Mouse (Mus musculus): ENCODE results near the gene Tecr. TPM values are rescaled to one million over a fixed set of nuclear protein-coding genes. Genes with fewer than 3 reads are reported as not detected.

Gene Tecr
- polyA plus RNA-seq, 1 experiment from 2014 or later, result 760 TPM

GRCm38 (mm10) chr8:83622389-83622989, 14.7 kb upstream of the Tecr start:
- peak; percentile 83 for ATAC-seq (ENCODE audit: insufficient read depth, low FRiP score, low TSS enrichment)
- Histone ChIP-seq H3K27ac (ENCODE audit: low read depth, low read length) (no peak overlapping the region), H3K9me3 (ENCODE audit: control insufficient read depth, low read length) (no peaks in the 10 kb centered on the region), H3K27me3 (ENCODE audit: control insufficient read depth, insufficient read depth, low read length) (no peaks in the 10 kb centered on the region), H3K4me2 (ENCODE audit: low read depth) (peak overlapping the region; percentile 70), H3K36me3 (ENCODE audit: control insufficient read depth, insufficient read depth, low read length) (no peaks in the 10 kb centered on the region), H3K4me3 (ENCODE audit: low read depth, low read length) (peak overlapping the region; percentile 31), H3K9ac (ENCODE audit: low read length) (peak overlapping the region; percentile 62), H3K4me1 (ENCODE audit: control insufficient read depth, insufficient read depth, low read length) (no peaks in the 10 kb centered on the region)
- DNase-seq (ENCODE audit: low spot score), result peak; percentile 87
- 8% methylated on average over 23 of the region's 23 CpGs for WGBS

GRCm38 (mm10) chr8:83621691-83622388, 14.1 kb upstream of the Tecr start:
- WGBS, result 53% methylated on average over 15 of the region's 15 CpGs
- H3K27ac ChIP-seq (ENCODE audit: low read depth, low read length), result no peak overlapping the region
- H3K9me3 ChIP-seq (ENCODE audit: control insufficient read depth, low read length), result no peaks in the 10 kb centered on the region

GRCm38 (mm10) chr8:83619568-83620285, 12.0 kb upstream of the Tecr start:
- Histone ChIP-seq H3K27ac (ENCODE audit: low read depth, low read length) (no peak overlapping the region), H3K4me2 (ENCODE audit: low read depth) (no peak overlapping the region), H3K4me1 (ENCODE audit: control insufficient read depth, insufficient read depth, low read length) (no peaks in the 10 kb centered on the region), H3K9me3 (ENCODE audit: control insufficient read depth, low read length) (no peaks in the 10 kb centered on the region), H3K4me3 (ENCODE audit: low read depth, low read length) (no peak overlapping the region), H3K36me3 (ENCODE audit: control insufficient read depth, insufficient read depth, low read length) (no peaks in the 10 kb centered on the region), H3K9ac (ENCODE audit: low read length) (no peak overlapping the region), H3K27me3 (ENCODE audit: control insufficient read depth, insufficient read depth, low read length) (no peaks in the 10 kb centered on the region)
- DNase-seq (ENCODE audit: low spot score), result no peak
- 89% methylated on average over 9 of the region's 9 CpGs for WGBS
- ATAC-seq (ENCODE audit: insufficient read depth, low FRiP score, low TSS enrichment), result no peak

More at GRCm38 (mm10) chr8:83621691-83622388, 14.1 kb upstream of the Tecr start:
- ATAC-seq (ENCODE audit: insufficient read depth, low FRiP score, low TSS enrichment) (peak; percentile 33), DNase-seq (ENCODE audit: low spot score) (no peak)
- Histone ChIP-seq H3K4me2 (ENCODE audit: low read depth) (peak overlapping the region; percentile 70), H3K27me3 (ENCODE audit: control insufficient read depth, insufficient read depth, low read length) (no peaks in the 10 kb centered on the region), H3K36me3 (ENCODE audit: control insufficient read depth, insufficient read depth, low read length) (no peaks in the 10 kb centered on the region), H3K4me3 (ENCODE audit: low read depth, low read length) (peak overlapping the region; percentile 31), H3K4me1 (ENCODE audit: control insufficient read depth, insufficient read depth, low read length) (no peaks in the 10 kb centered on the region), H3K9ac (ENCODE audit: low read length) (peak overlapping the region; percentile 62)

- H3K27ac ChIP-seq (ENCODE audit: low read depth, low read length), result no peak overlapping the region
- no peak overlapping the region for H3K4me2 ChIP-seq (ENCODE audit: low read depth)
- no peaks in the 10 kb centered on the region for H3K4me1 ChIP-seq (ENCODE audit: control insufficient read depth, insufficient read depth, low read length)
- no peaks in the 10 kb centered on the region for H3K36me3 ChIP-seq (ENCODE audit: control insufficient read depth, insufficient read depth, low read length)
- H3K4me3 ChIP-seq (ENCODE audit: low read depth, low read length), result no peak overlapping the region
- WGBS, result 94% methylated on average over 2 of the region's 2 CpGs
- no peaks in the 10 kb centered on the region for H3K27me3 ChIP-seq (ENCODE audit: control insufficient read depth, insufficient read depth, low read length)
- DNase-seq (ENCODE audit: low spot score) (no peak), ATAC-seq (ENCODE audit: insufficient read depth, low FRiP score, low TSS enrichment) (no peak)
- H3K9ac ChIP-seq (ENCODE audit: low read length), result no peak overlapping the region
- H3K9me3 ChIP-seq (ENCODE audit: control insufficient read depth, low read length), result no peaks in the 10 kb centered on the region
Observed at GRCm38 (mm10) chr8:83618566-83618965, 10.8 kb upstream of the Tecr start.

GRCm38 (mm10) chr8:83617111-83617510, 9.3 kb upstream of the Tecr start:
- WGBS, result 86% methylated on average over 2 of the region's 2 CpGs

GRCm38 (mm10) chr8:83616625-83617024, 8.9 kb upstream of the Tecr start:
- no peak for ATAC-seq (ENCODE audit: insufficient read depth, low FRiP score, low TSS enrichment)
- Histone ChIP-seq H3K9ac (ENCODE audit: low read length) (no peak overlapping the region), H3K9me3 (ENCODE audit: control insufficient read depth, low read length) (no peaks in the 10 kb centered on the region), H3K27ac (ENCODE audit: low read depth, low read length) (no peak overlapping the region), H3K4me3 (ENCODE audit: low read depth, low read length) (no peak overlapping the region), H3K36me3 (ENCODE audit: control insufficient read depth, insufficient read depth, low read length) (0 out of 2 replicates have a peak, but pooled peaks cover 2% of the 10 kb centered on the region), H3K4me2 (ENCODE audit: low read depth) (no peak overlapping the region), H3K27me3 (ENCODE audit: control insufficient read depth, insufficient read depth, low read length) (no peaks in the 10 kb centered on the region), H3K4me1 (ENCODE audit: control insufficient read depth, insufficient read depth, low read length) (no peaks in the 10 kb centered on the region)
- no peak for DNase-seq (ENCODE audit: low spot score)

More at GRCm38 (mm10) chr8:83617111-83617510, 9.3 kb upstream of the Tecr start:
- no peak overlapping the region for H3K27ac ChIP-seq (ENCODE audit: low read depth, low read length)
- no peaks in the 10 kb centered on the region for H3K9me3 ChIP-seq (ENCODE audit: control insufficient read depth, low read length)
- H3K4me3 ChIP-seq (ENCODE audit: low read depth, low read length), result no peak overlapping the region
- no peak for ATAC-seq (ENCODE audit: insufficient read depth, low FRiP score, low TSS enrichment)
- no peaks in the 10 kb centered on the region for H3K27me3 ChIP-seq (ENCODE audit: control insufficient read depth, insufficient read depth, low read length)
- H3K36me3 ChIP-seq (ENCODE audit: control insufficient read depth, insufficient read depth, low read length), result no peaks in the 10 kb centered on the region
- H3K4me2 ChIP-seq (ENCODE audit: low read depth), result no peak overlapping the region
- no peaks in the 10 kb centered on the region for H3K4me1 ChIP-seq (ENCODE audit: control insufficient read depth, insufficient read depth, low read length)
- H3K9ac ChIP-seq (ENCODE audit: low read length), result no peak overlapping the region
- DNase-seq (ENCODE audit: low spot score), result no peak

- no peak overlapping the region for H3K9ac ChIP-seq (ENCODE audit: low read length)
- H3K4me3 ChIP-seq (ENCODE audit: low read depth, low read length), result no peak overlapping the region
- WGBS, result 98% methylated on average over 4 of the region's 4 CpGs
- H3K27me3 ChIP-seq (ENCODE audit: control insufficient read depth, insufficient read depth, low read length), result no peaks in the 10 kb centered on the region
- H3K9me3 ChIP-seq (ENCODE audit: control insufficient read depth, low read length), result no peaks in the 10 kb centered on the region
- H3K4me1 ChIP-seq (ENCODE audit: control insufficient read depth, insufficient read depth, low read length), result peaks cover 11% of the 10 kb centered on the region
- H3K4me2 ChIP-seq (ENCODE audit: low read depth), result no peak overlapping the region
- ATAC-seq (ENCODE audit: insufficient read depth, low FRiP score, low TSS enrichment) (no peak), DNase-seq (ENCODE audit: low spot score) (no peak)
- H3K27ac ChIP-seq (ENCODE audit: low read depth, low read length), result no peak overlapping the region
- H3K36me3 ChIP-seq (ENCODE audit: control insufficient read depth, insufficient read depth, low read length), result peaks cover 13% of the 10 kb centered on the region
Observed at GRCm38 (mm10) chr8:83613695-83614094, 5.9 kb upstream of the Tecr start.

- H3K4me1 ChIP-seq (ENCODE audit: control insufficient read depth, insufficient read depth, low read length), result peaks cover 17% of the 10 kb centered on the region
- 87% methylated on average over 4 of the region's 4 CpGs for WGBS
- ATAC-seq (ENCODE audit: insufficient read depth, low FRiP score, low TSS enrichment), result no peak
- H3K27ac ChIP-seq (ENCODE audit: low read depth, low read length), result no peak overlapping the region
- H3K4me3 ChIP-seq (ENCODE audit: low read depth, low read length), result no peak overlapping the region
- DNase-seq (ENCODE audit: low spot score), result no peak
- H3K4me2 ChIP-seq (ENCODE audit: low read depth), result no peak overlapping the region
- no peak overlapping the region for H3K9ac ChIP-seq (ENCODE audit: low read length)
- peaks cover 13% of the 10 kb centered on the region for H3K36me3 ChIP-seq (ENCODE audit: control insufficient read depth, insufficient read depth, low read length)
- H3K27me3 ChIP-seq (ENCODE audit: control insufficient read depth, insufficient read depth, low read length), result no peaks in the 10 kb centered on the region
- no peaks in the 10 kb centered on the region for H3K9me3 ChIP-seq (ENCODE audit: control insufficient read depth, low read length)
Observed at GRCm38 (mm10) chr8:83611921-83612320, 4.2 kb upstream of the Tecr start.
